Mouse (Mus musculus) heart, embryonic 14.5 days (tissue): ENCODE results near the gene Cep250. TPM values are rescaled to one million over a fixed set of nuclear protein-coding genes. Genes with fewer than 3 reads are reported as not detected.

Experiments used
- ATAC-seq: fragments of 200-750 bp; cut with Nextera tagmentation; 2 replicates; pipeline ENCODE4 v1.8.0; 2017; ENCODE audit warnings: low read depth, moderate TSS enrichment; ENCODE audit not compliant: insufficient number of reproducible peaks, insufficient read depth, low FRiP score
- H3K27ac ChIP-seq, 2 experiments: fragments of 200-500 bp in 1 of 2; fragments of 300-500 bp in 1 of 2; sonication (generic) in 1 of 2; replicated peaks in 1 of 2; 2 replicates each; pipeline ENCODE4 v1.5.1; 2012 to 2014; ENCODE audit warnings: low read depth in 2 of 2, low read length in 2 of 2, control low read depth in 1 of 2, mild to moderate bottlenecking in 1 of 2, mixed read lengths in 1 of 2; ENCODE audit not compliant: control insufficient read depth in 1 of 2, insufficient read depth in 1 of 2
- H3K27me3 ChIP-seq: fragments of 300-500 bp; sonication (generic); 2 replicates; pipeline ENCODE4 v1.6.1; 2014; ENCODE audit warnings: mild to moderate bottlenecking, low read length, control low read depth; ENCODE audit not compliant: control insufficient read depth, insufficient read depth
- H3K36me3 ChIP-seq: fragments of 300-500 bp; sonication (generic); 2 replicates; pipeline ENCODE4 v1.6.1; 2014; ENCODE audit warnings: mild to moderate bottlenecking, control low read depth, low read length, mixed read lengths; ENCODE audit not compliant: control insufficient read depth, insufficient read depth
- H3K4me1 ChIP-seq, 2 experiments: fragments of 200-500 bp in 1 of 2; fragments of 300-500 bp in 1 of 2; sonication (generic) in 1 of 2; 2 replicates each; pipeline ENCODE4 v1.6.1; 2012 to 2014; ENCODE audit warnings: low read length in 2 of 2, control low read depth in 1 of 2, mixed read lengths in 1 of 2; ENCODE audit not compliant: control insufficient read depth in 2 of 2, insufficient read depth in 2 of 2
- H3K4me2 ChIP-seq: fragments of 300-500 bp; sonication (generic); 2 replicates; pipeline ENCODE4 v1.6.1; 2014; ENCODE audit warnings: mild to moderate bottlenecking, low read length
- H3K4me3 ChIP-seq, 2 experiments: fragments of 200-500 bp in 1 of 2; fragments of 300-500 bp in 1 of 2; sonication (generic) in 1 of 2; 2 replicates each; pipeline ENCODE4 v1.5.1; 2012 to 2014; ENCODE audit warnings: low read length in 2 of 2, mild to moderate bottlenecking in 2 of 2, control low read depth in 1 of 2, low read depth in 1 of 2, moderate library complexity in 1 of 2; ENCODE audit not compliant: control insufficient read depth in 1 of 2, insufficient read depth in 1 of 2
- H3K9ac ChIP-seq: fragments of 300-500 bp; sonication (generic); 2 replicates; pipeline ENCODE4 v1.6.1; 2014; ENCODE audit warnings: mild to moderate bottlenecking, low read length
- H3K9me3 ChIP-seq: fragments of 300-500 bp; sonication (generic); 2 replicates; pipeline ENCODE4 v1.6.1; 2016; ENCODE audit warnings: low read length, control low read depth; ENCODE audit not compliant: control insufficient read depth
- WGBS: fragments of 180-500 bp; shearing (Covaris S2); extraction: QIAGEN DNeasy Blood & Tissue Kit; methylation state at CpG from one replicate; pipeline ENCODE4 v1.1.7; 2014; 5-methylcytosine and 5-hydroxymethylcytosine counted together
- polyA plus RNA-seq: library from polyadenylated mRNA; unstranded; fragments of >200 nt; fragmentation: Nextera tagmentation; extraction: Ambion mirVana; gene quantifications from 2 replicates; pipeline ENCODE4 v1.2.1, GENCODE M21; 2014

The Cep250 gene
- polyA plus RNA-seq, 1 experiment from 2014 or later, result 7.2 TPM

- Histone ChIP-seq H3K27ac (no peak overlapping the region), H3K36me3 (peaks cover 91% of the 10 kb centered on the region), H3K4me1 (no peaks in the 10 kb centered on the region), H3K27me3 (no peaks in the 10 kb centered on the region), H3K9ac (no peak overlapping the region), H3K9me3 (no peaks in the 10 kb centered on the region), H3K4me3 (no peak overlapping the region), H3K4me2 (no peak overlapping the region)
- no peak for ATAC-seq
- WGBS, result 76% methylated on average over 6 of the region's 6 CpGs
These were observed 17.1 kb downstream of the Cep250 start for GRCm38 (mm10) chr2:155973348-155973747.

- Histone ChIP-seq H3K27me3 (no peaks in the 10 kb centered on the region), H3K9ac (no peak overlapping the region), H3K36me3 (peaks cover 90% of the 10 kb centered on the region), H3K9me3 (no peaks in the 10 kb centered on the region), H3K4me3 (no peak overlapping the region), H3K4me1 (no peaks in the 10 kb centered on the region), H3K27ac (no peak overlapping the region), H3K4me2 (no peak overlapping the region)
- ATAC-seq, result no peak
- 80% methylated on average over 14 of the region's 14 CpGs for WGBS
These were observed 18.0 kb downstream of the Cep250 start for GRCm38 (mm10) chr2:155974087-155974731.

- Histone ChIP-seq H3K36me3 (peaks cover 95% of the 10 kb centered on the region), H3K4me3 (no peak overlapping the region), H3K27ac (0 out of 4 replicates have a peak overlapping the region, but pooled peaks have one; percentile 32 to 45), H3K27me3 (no peaks in the 10 kb centered on the region), H3K4me1 (no peaks in the 10 kb centered on the region), H3K9ac (no peak overlapping the region), H3K4me2 (no peak overlapping the region), H3K9me3 (no peaks in the 10 kb centered on the region)
- ATAC-seq, result no peak
- WGBS, result 64% methylated on average over 5 of the region's 5 CpGs
These were observed 23.2 kb downstream of the Cep250 start for GRCm38 (mm10) chr2:155979328-155979991.

GRCm38 (mm10) chr2:155985776-155986175 is 29.5 kb downstream of the Cep250 start:
- Histone ChIP-seq H3K4me2 (no peak overlapping the region), H3K4me3 (no peak overlapping the region), H3K27me3 (no peaks in the 10 kb centered on the region), H3K4me1 (peaks cover 2 to 7% of the 10 kb centered on the region in 2 experiments; a peak in 2 of 4 replicates), H3K36me3 (peaks cover 99% of the 10 kb centered on the region), H3K9ac (no peak overlapping the region), H3K9me3 (no peaks in the 10 kb centered on the region), H3K27ac (no peak overlapping the region)
- no peak for ATAC-seq
- 89% methylated on average over 7 of the region's 7 CpGs for WGBS

GRCm38 (mm10) chr2:155987131-155987530 is 30.9 kb downstream of the Cep250 start:
- no peak overlapping the region for H3K4me2 ChIP-seq
- H3K4me1 ChIP-seq, result peaks cover 3 to 9% of the 10 kb centered on the region in 2 experiments; a peak in 3 of 4 replicates
- H3K9ac ChIP-seq, result no peak overlapping the region
- no peak for ATAC-seq
- no peak overlapping the region for H3K27ac ChIP-seq
- H3K4me3 ChIP-seq, result no peak overlapping the region
- peaks cover 99% of the 10 kb centered on the region for H3K36me3 ChIP-seq
- H3K27me3 ChIP-seq, result no peaks in the 10 kb centered on the region
- 95% methylated on average over 6 of the region's 6 CpGs for WGBS
- H3K9me3 ChIP-seq, result no peaks in the 10 kb centered on the region

GRCm38 (mm10) chr2:155989085-155989484 is 32.8 kb downstream of the Cep250 start:
- Histone ChIP-seq H3K27ac (no peak overlapping the region), H3K4me1 (peaks cover 4 to 11% of the 10 kb centered on the region in 2 experiments; a peak in 3 of 4 replicates), H3K4me3 (no peak overlapping the region), H3K9ac (peak overlapping the region; percentile 16; the same call in 1 of the 2 replicates), H3K9me3 (no peaks in the 10 kb centered on the region), H3K27me3 (no peaks in the 10 kb centered on the region), H3K4me2 (no peak overlapping the region), H3K36me3 (peaks cover 99% of the 10 kb centered on the region)
- WGBS, result 29% methylated on average over 4 of the region's 4 CpGs
- no peak for ATAC-seq

GRCm38 (mm10) chr2:155991151-155991550 is 34.9 kb downstream of the Cep250 start:
- Histone ChIP-seq H3K9ac (no peak overlapping the region), H3K27ac (peak overlapping the region in 1 of 2 experiments; percentile 28; a peak in 1 of 4 replicates), H3K27me3 (no peaks in the 10 kb centered on the region), H3K4me3 (no peak overlapping the region), H3K4me2 (no peak overlapping the region), H3K36me3 (peaks cover 99% of the 10 kb centered on the region), H3K4me1 (peaks cover 4 to 11% of the 10 kb centered on the region in 2 experiments; a peak in 3 of 4 replicates), H3K9me3 (no peaks in the 10 kb centered on the region)
- no peak for ATAC-seq
- WGBS, result 70% methylated on average over 10 of the region's 10 CpGs
